Comparison of ENCODE assay signal across 9 mouse cellular contexts in the genomic region with DNA sequence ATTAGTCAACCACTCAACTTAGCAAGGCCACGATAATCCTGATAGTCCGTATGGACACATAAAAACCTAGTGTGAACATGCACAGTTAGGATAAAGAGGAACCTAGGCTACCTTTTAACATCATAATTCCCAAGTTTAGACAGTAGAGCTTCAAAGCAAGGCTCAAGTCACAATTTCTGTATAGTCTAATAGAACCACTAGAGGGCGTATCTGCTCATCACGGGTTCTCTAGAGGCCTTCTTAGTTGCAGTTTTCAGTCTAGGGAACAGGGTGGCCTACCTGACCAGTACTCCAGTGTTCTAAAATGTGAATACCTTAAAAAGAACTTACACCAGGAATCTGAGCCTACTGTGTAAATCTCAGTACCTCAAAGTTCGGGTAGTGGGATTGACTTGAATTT. TPM values are rescaled to one million over a fixed set of nuclear protein-coding genes. Genes with fewer than 3 reads are reported as not detected.
A peak's percentile ranks its signal among the peaks of the same experiment; 100 is the strongest.
DNase-seq lines count a peak whose midpoint lies in the region; ATAC-seq lines count a peak whose summit lies in the region.
"Had no signal": no experiment of that assay in that cellular context is flagged by ENCODE, and none has a peak within 500 bp of the region (broad histone marks: within the 10 kb centered on the region; RNA-seq: fewer than 3 reads in every experiment).

No protein-coding gene starts in this region.

- ATAC-seq in frontal cortex, adult (ENCODE audit: low TSS enrichment), result peak; percentile 88
- ATAC-seq in midbrain, embryonic 13.5 days, result 0 out of 2 replicates have a peak, but pooled peaks have one; percentile 45

- H3K9me3 ChIP-seq in midbrain, embryonic 13.5 days, result no peaks in the 10 kb centered on the region
- H3K9me3 ChIP-seq in midbrain, embryonic 10.5 days (replicated peaks), result no peaks in the 10 kb centered on the region
- H3K9me3 ChIP-seq: limb, embryonic 12.5 days had no signal

- no peaks in the 10 kb centered on the region for H3K27me3 ChIP-seq in midbrain, embryonic 13.5 days
- H3K27me3 ChIP-seq in midbrain, embryonic 10.5 days (ENCODE audit: low read depth, poor library complexity, severe bottlenecking), result no peaks in the 10 kb centered on the region
- H3K27me3 ChIP-seq: limb, embryonic 12.5 days had no signal

- no peak overlapping the region for H3K9ac ChIP-seq in midbrain, embryonic 13.5 days (replicated peaks)
- H3K9ac ChIP-seq: limb, embryonic 12.5 days had no signal

- peaks cover 36% of the 10 kb centered on the region for H3K36me3 ChIP-seq in midbrain, embryonic 13.5 days
- H3K36me3 ChIP-seq in midbrain, embryonic 10.5 days, result peaks cover 64% of the 10 kb centered on the region

- no peak overlapping the region for H3K27ac ChIP-seq in midbrain, embryonic 13.5 days
- H3K27ac ChIP-seq in midbrain, embryonic 10.5 days (replicated peaks), result no peak overlapping the region
- H3K27ac ChIP-seq: limb, embryonic 12.5 days had no signal

- H3K4me2 ChIP-seq in midbrain, embryonic 13.5 days (replicated peaks), result no peak overlapping the region
- H3K4me2 ChIP-seq: limb, embryonic 12.5 days had no signal

- 58% methylated on average over 5 of the region's 5 CpGs for WGBS in midbrain, embryonic 13.5 days
- WGBS in midbrain, embryonic 10.5 days, result 57% methylated on average over 5 of the region's 5 CpGs

- H3K4me1 ChIP-seq in midbrain, embryonic 13.5 days (replicated peaks), result no peaks in the 10 kb centered on the region
- H3K4me1 ChIP-seq in midbrain, embryonic 10.5 days, result no peaks in the 10 kb centered on the region
- H3K4me1 ChIP-seq: limb, embryonic 12.5 days had no signal

- no peak overlapping the region for H3K4me3 ChIP-seq in midbrain, embryonic 13.5 days (replicated peaks)
- no peak overlapping the region for H3K4me3 ChIP-seq in midbrain, embryonic 10.5 days
- H3K4me3 ChIP-seq: limb, embryonic 12.5 days had no signal

- DNase-seq in frontal cortex, postnatal 14 days (ENCODE audit: low spot score in 2 of 2), result no peak
- no peak for DNase-seq in midbrain, embryonic 10.5 days (ENCODE audit: low spot score)
- peak; percentile 76 for DNase-seq in embryo, embryonic 10.5 days (ENCODE audit: low spot score)
- peak; percentile 36 for DNase-seq in lung, postnatal 36 days
- DNase-seq in urinary bladder, postnatal 25 days (ENCODE audit: low spot score), result no peak
- no peak for DNase-seq in testis, postnatal 14 days (ENCODE audit: low spot score)

RNA-seq across cellular contexts. Expression of a gene that starts 0.9 kb away (rescaled TPM):
- 0.17 TPM in 1 of 2 replicates, not detected in the other for polyA plus RNA-seq in midbrain, embryonic 13.5 days (2015; fragmentation: Nextera tagmentation; extraction: Ambion mirVana)
- polyA plus RNA-seq in midbrain, embryonic 10.5 days (2016; fragmentation: Nextera tagmentation; extraction: Ambion mirVana), result 0.11 and 0.20 TPM in 2 replicates

RNA-seq across cellular contexts. Expression of a gene that starts 7.9 kb away (rescaled TPM):
- polyA plus RNA-seq in midbrain, embryonic 13.5 days (2015; fragmentation: Nextera tagmentation; extraction: Ambion mirVana), result 44.4 and 46.0 TPM in 2 replicates
- polyA plus RNA-seq in midbrain, embryonic 10.5 days (2016; fragmentation: Nextera tagmentation; extraction: Ambion mirVana), result 89.3 and 103 TPM in 2 replicates

RNA-seq across cellular contexts. Expression of a gene that starts 12.4 kb away (rescaled TPM):
- polyA plus RNA-seq in midbrain, embryonic 13.5 days (2015; fragmentation: Nextera tagmentation; extraction: Ambion mirVana), result 0.50 and 0.52 TPM in 2 replicates
- 0.42 and 0.52 TPM in 2 replicates for polyA plus RNA-seq in midbrain, embryonic 10.5 days (2016; fragmentation: Nextera tagmentation; extraction: Ambion mirVana)

RNA-seq across cellular contexts. Expression of a gene that starts 19.5 kb away (rescaled TPM):
- polyA plus RNA-seq in midbrain, embryonic 13.5 days (2015; fragmentation: Nextera tagmentation; extraction: Ambion mirVana), result not detected in 2 replicates
- polyA plus RNA-seq in midbrain, embryonic 10.5 days (2016; fragmentation: Nextera tagmentation; extraction: Ambion mirVana), result not detected in 2 replicates
- polyA plus RNA-seq: limb, embryonic 12.5 days had no signal

RNA-seq across cellular contexts. Expression of a gene that starts 55.1 kb away (rescaled TPM):
- polyA plus RNA-seq in midbrain, embryonic 13.5 days (2015; fragmentation: Nextera tagmentation; extraction: Ambion mirVana), result 24.9 and 26.8 TPM in 2 replicates
- polyA plus RNA-seq in midbrain, embryonic 10.5 days (2016; fragmentation: Nextera tagmentation; extraction: Ambion mirVana), result 27.3 and 33.0 TPM in 2 replicates

Comparison
In these comparisons a context has a peak if more than half of its experiments do, and no peak if none do; other contexts are left out.
1. DNase-seq: peak in embryo, embryonic 10.5 days (single experiment) and lung, postnatal 36 days (single experiment); none in frontal cortex, postnatal 14 days (0 of 2), midbrain, embryonic 10.5 days (single experiment), urinary bladder, postnatal 25 days (single experiment) and testis, postnatal 14 days (single experiment).